Mouse (Mus musculus) MEL (cell line): ENCODE data around the gene Nfat5. TPM values are rescaled to one million over a fixed set of nuclear protein-coding genes. Genes with fewer than 3 reads are reported as not detected.
A peak's percentile ranks its signal among the peaks of the same experiment; 100 is the strongest.

ENCODE experiments used
- DNase-seq: peaks from one replicate; pipeline ENCODE4 v3.0.0; 2011; ENCODE audit warnings: low read depth, low spot score
- H3K27ac ChIP-seq: 2 replicates; pipeline ENCODE4 v1.5.1; 2012; ENCODE audit warnings: low read depth, mild to moderate bottlenecking, control low read depth, low read length, moderate library complexity; ENCODE audit not compliant: control insufficient read depth
- H3K27me3 ChIP-seq, 2 experiments: fragments of 150-350 bp in 1 of 2; sonication (generic) in 1 of 2; 2 replicates each; pipeline ENCODE4 v1.6.1; 2012; ENCODE audit warnings: low read length in 2 of 2, mild to moderate bottlenecking in 2 of 2, improper control_type of control experiment in 1 of 2, moderate library complexity in 1 of 2; ENCODE audit not compliant: insufficient read depth in 2 of 2, control insufficient read depth in 1 of 2
- H3K36me3 ChIP-seq, 2 experiments: 2 replicates each; pipeline ENCODE4 v1.6.1; 2012 to 2014; ENCODE audit warnings: low read length in 2 of 2, improper control_type of control experiment in 1 of 2, inconsistent platforms in 1 of 2, mild to moderate bottlenecking in 1 of 2; ENCODE audit not compliant: insufficient read depth in 2 of 2, control insufficient read depth in 1 of 2
- H3K4me1 ChIP-seq, 2 experiments: fragments of 150-350 bp in 1 of 2; sonication (generic) in 1 of 2; 2 replicates each; pipeline ENCODE4 v1.6.1; 2012; ENCODE audit warnings: low read length in 2 of 2, improper control_type of control experiment in 1 of 2, mild to moderate bottlenecking in 1 of 2; ENCODE audit not compliant: insufficient read depth in 2 of 2, control insufficient read depth in 1 of 2
- H3K4me3 ChIP-seq, 2 experiments: fragments of 150-350 bp in 1 of 2; sonication (generic) in 1 of 2; 2 replicates each; pipeline ENCODE4 v1.5.1; 2012; ENCODE audit warnings: low read depth in 2 of 2, low read length in 2 of 2, mild to moderate bottlenecking in 2 of 2, moderate library complexity in 2 of 2, control low read depth in 1 of 2, improper control_type of control experiment in 1 of 2; ENCODE audit not compliant: control insufficient read depth in 1 of 2, insufficient read depth in 1 of 2
- H3K79me2 ChIP-seq: 2 replicates; pipeline ENCODE4 v1.6.1; 2012; ENCODE audit warnings: mild to moderate bottlenecking, low read length, moderate library complexity; ENCODE audit not compliant: control insufficient read depth, poor library complexity, insufficient read depth
- H3K9ac ChIP-seq: 2 replicates; pipeline ENCODE4 v1.6.1; 2012; ENCODE audit warnings: low read depth, mild to moderate bottlenecking, control low read depth, low read length, moderate library complexity; ENCODE audit not compliant: control insufficient read depth, poor library complexity, severe bottlenecking
- H3K9me3 ChIP-seq: fragments of 150-350 bp; sonication (generic); replicated peaks from 2 replicates; pipeline ENCODE4 v1.6.1; 2012; ENCODE audit warnings: mild to moderate bottlenecking, low read length, improper control_type of control experiment, moderate library complexity; ENCODE audit not compliant: insufficient read depth
- BHLHE40 ChIP-seq: IDR thresholded peaks from 2 replicates; pipeline ENCODE4 v1.6.1; 2012; ENCODE audit warnings: low read depth, mild to moderate bottlenecking, inconsistent platforms, low read length, improper control_type of control experiment, borderline replicate concordance
- CHD1 ChIP-seq: IDR thresholded peaks from 2 replicates; pipeline ENCODE4 v1.6.1; 2012; ENCODE audit warnings: low read depth, mild to moderate bottlenecking, inconsistent platforms, low read length, improper control_type of control experiment
- CHD2 ChIP-seq: IDR thresholded peaks from 2 replicates; pipeline ENCODE4 v1.6.1; 2011; ENCODE audit warnings: low read length, improper control_type of control experiment
- E2F4 ChIP-seq: IDR thresholded peaks from 2 replicates; pipeline ENCODE4 v1.6.1; 2011; ENCODE audit warnings: low read depth, low read length, improper control_type of control experiment, borderline replicate concordance
- ELF1 ChIP-seq: IDR thresholded peaks from 2 replicates; pipeline ENCODE4 v1.6.1; 2014; ENCODE audit warnings: low read depth, mild to moderate bottlenecking, inconsistent platforms, low read length, improper control_type of control experiment, moderate library complexity
- EP300 ChIP-seq, 2 experiments: IDR thresholded peaks; 2 replicates each; pipeline ENCODE4 v1.6.1; 2011; ENCODE audit warnings: improper control_type of control experiment in 2 of 2, low read length in 2 of 2, low read depth in 1 of 2, mild to moderate bottlenecking in 1 of 2
- GABPA ChIP-seq: IDR thresholded peaks from 2 replicates; pipeline ENCODE4 v1.6.1; 2012; ENCODE audit warnings: low read depth, mild to moderate bottlenecking, inconsistent platforms, low read length, improper control_type of control experiment, moderate library complexity
- GATA1 ChIP-seq: IDR thresholded peaks from 2 replicates; pipeline ENCODE4 v1.6.1; 2011; ENCODE audit warnings: low read depth, low read length, improper control_type of control experiment
- HCFC1 ChIP-seq: IDR thresholded peaks from 2 replicates; pipeline ENCODE4 v1.6.1; 2012; ENCODE audit warnings: low read depth, mild to moderate bottlenecking, inconsistent platforms, low read length, improper control_type of control experiment, moderate library complexity
- JUND ChIP-seq: IDR thresholded peaks from 2 replicates; pipeline ENCODE4 v1.6.1; 2011; ENCODE audit warnings: low read depth, mild to moderate bottlenecking, improper control_type of control experiment, low read length
- MAFK ChIP-seq: IDR thresholded peaks from 2 replicates; pipeline ENCODE4 v1.6.1; 2011; ENCODE audit warnings: low read depth, mild to moderate bottlenecking, low read length, improper control_type of control experiment, borderline replicate concordance
- MEF2A ChIP-seq: IDR thresholded peaks from 2 replicates; pipeline ENCODE4 v1.6.1; 2014; ENCODE audit warnings: low read depth, mild to moderate bottlenecking, inconsistent platforms, low read length, improper control_type of control experiment; ENCODE audit not compliant: poor library complexity, insufficient replicate concordance, severe bottlenecking; ENCODE audit errors: extremely low read depth
- MXI1 ChIP-seq: IDR thresholded peaks from 2 replicates; pipeline ENCODE4 v1.6.1; 2011; ENCODE audit warnings: mild to moderate bottlenecking, low read depth, low read length, improper control_type of control experiment
- MYB ChIP-seq: IDR thresholded peaks from 2 replicates; pipeline ENCODE4 v1.6.1; 2011; ENCODE audit warnings: mild to moderate bottlenecking, low read depth, low read length, improper control_type of control experiment
- MYC ChIP-seq: IDR thresholded peaks from 2 replicates; pipeline ENCODE4 v1.6.1; 2011; ENCODE audit warnings: low read depth, mild to moderate bottlenecking, low read length, improper control_type of control experiment, moderate library complexity
- NRF1 ChIP-seq: IDR thresholded peaks from 2 replicates; pipeline ENCODE4 v1.6.1; 2014; ENCODE audit warnings: low read depth, mild to moderate bottlenecking, inconsistent platforms, low read length, improper control_type of control experiment, moderate library complexity; ENCODE audit not compliant: poor library complexity, insufficient read depth, severe bottlenecking
- POLR2A ChIP-seq, 2 experiments: IDR thresholded peaks; 2 replicates each; pipeline ENCODE4 v1.6.1; 2011 to 2012; ENCODE audit warnings: low read length in 2 of 2, mild to moderate bottlenecking in 2 of 2, control low read depth in 1 of 2, improper control_type of control experiment in 1 of 2, low read depth in 1 of 2, moderate library complexity in 1 of 2; ENCODE audit not compliant: control insufficient read depth in 1 of 2, insufficient read depth in 1 of 2, poor library complexity in 1 of 2
- POLR2AphosphoS2 ChIP-seq: IDR thresholded peaks from 2 replicates; pipeline ENCODE4 v1.6.1; 2011; ENCODE audit warnings: low read length, improper control_type of control experiment
- RAD21 ChIP-seq: IDR thresholded peaks from 2 replicates; pipeline ENCODE4 v1.6.1; 2011; ENCODE audit warnings: mild to moderate bottlenecking, low read depth, low read length, improper control_type of control experiment
- SIN3A ChIP-seq: IDR thresholded peaks from 2 replicates; pipeline ENCODE4 v1.6.1; 2012; ENCODE audit warnings: low read length, improper control_type of control experiment, inconsistent platforms
- TAL1 ChIP-seq: IDR thresholded peaks from 2 replicates; pipeline ENCODE4 v1.6.1; 2012; ENCODE audit warnings: mild to moderate bottlenecking, inconsistent platforms, low read length, moderate library complexity, mixed read lengths
- TBP ChIP-seq: IDR thresholded peaks from 2 replicates; pipeline ENCODE4 v1.8.0; 2011; ENCODE audit warnings: low read depth, low read length, improper control_type of control experiment
- TCF12 ChIP-seq: IDR thresholded peaks from 2 replicates; pipeline ENCODE4 v1.6.1; 2014; ENCODE audit warnings: low read depth, mild to moderate bottlenecking, inconsistent platforms, low read length, improper control_type of control experiment, moderate library complexity
- UBTF ChIP-seq: IDR thresholded peaks from 2 replicates; pipeline ENCODE4 v1.6.1; 2012; ENCODE audit warnings: low read depth, mild to moderate bottlenecking, inconsistent platforms, low read length, improper control_type of control experiment, moderate library complexity, borderline replicate concordance; ENCODE audit not compliant: insufficient read depth
- USF1 ChIP-seq: IDR thresholded peaks from 2 replicates; pipeline ENCODE4 v1.6.1; 2014; ENCODE audit warnings: low read depth, mild to moderate bottlenecking, inconsistent platforms, low read length, improper control_type of control experiment, moderate library complexity
- ZC3H11A ChIP-seq: IDR thresholded peaks from 2 replicates; pipeline ENCODE4 v1.6.1; 2012; ENCODE audit warnings: low read depth, mild to moderate bottlenecking, inconsistent platforms, low read length, improper control_type of control experiment
- ZKSCAN1 ChIP-seq: IDR thresholded peaks from 2 replicates; pipeline ENCODE4 v1.6.1; 2012; ENCODE audit warnings: low read depth, mild to moderate bottlenecking, inconsistent platforms, low read length, improper control_type of control experiment, moderate library complexity
- ZMIZ1 ChIP-seq: IDR thresholded peaks from 2 replicates; pipeline ENCODE4 v1.6.1; 2012; ENCODE audit warnings: low read depth, mild to moderate bottlenecking, inconsistent platforms, low read length, improper control_type of control experiment, moderate library complexity
- polyA plus RNA-seq, 2 experiments: library from polyadenylated mRNA; stranded (reverse) in 1 of 2; unstranded in 1 of 2; fragments of >175 nt in 1 of 2; fragments of >200 nt in 1 of 2; gene quantifications; 2 replicates each; pipeline versions ENCODE4 v1.2.1 to v1.2.4; 2012; ENCODE audit warnings: low replicate concordance in 2 of 2, low read depth in 1 of 2; ENCODE audit not compliant: insufficient read length in 2 of 2, insufficient read depth in 1 of 2, missing spikeins in 1 of 2
- total RNA-seq: library from RNA; depleted of rRNA; stranded (reverse); fragments of 300-350 nt; gene quantifications from 2 replicates; pipeline ENCODE4 v1.2.3, GENCODE M21; 2012

Gene Nfat5
- total and polyA plus RNA-seq, 3 experiments: 4.2 to 11.3 TPM; not detected in 1

DNA sequence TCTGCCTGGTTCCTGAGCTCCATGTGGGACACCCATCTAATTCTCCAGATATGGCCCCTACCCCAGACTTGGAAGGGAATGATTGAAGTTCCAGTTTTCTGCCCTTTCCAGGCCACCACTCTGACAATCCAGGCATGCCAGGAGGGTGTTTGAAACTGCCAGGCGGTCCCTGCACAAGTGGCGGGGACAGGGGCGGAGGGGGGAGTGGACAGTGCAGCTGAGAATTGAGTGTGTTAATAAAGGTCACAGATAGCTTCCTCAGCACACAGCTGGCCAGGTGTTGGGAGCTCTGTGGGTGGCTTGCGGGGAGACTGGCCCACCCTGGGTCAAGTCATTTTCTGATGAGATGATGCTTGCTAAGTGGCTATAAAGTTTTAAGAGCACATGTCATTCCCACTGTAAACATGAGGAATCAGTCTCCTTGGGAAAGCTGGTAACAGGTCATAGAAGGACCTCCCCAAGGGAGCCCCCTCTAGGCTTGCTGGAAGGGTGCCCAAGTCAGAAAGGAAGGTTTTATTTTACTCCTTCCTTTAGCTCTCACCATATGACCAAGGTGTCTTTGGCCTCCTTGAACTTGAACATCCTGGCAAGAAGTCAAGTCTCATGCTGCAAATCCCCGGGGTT lies 41.7 kb upstream of the Nfat5 start:
- H3K9me3 ChIP-seq: no peaks in the 10 kb centered on the region
- no peak for DNase-seq
- H3K27me3 ChIP-seq: no peaks in the 10 kb centered on the region
- H3K9ac ChIP-seq: no peak overlapping the region
- H3K4me1 ChIP-seq: peaks cover 7 to 16% of the 10 kb centered on the region in 2 experiments
- H3K27ac ChIP-seq: no peak overlapping the region
- H3K36me3 ChIP-seq: peaks cover 0 to 22% of the 10 kb centered on the region in 2 experiments; a peak in 2 of 4 replicates
- TF ChIP-seq TBP: no peak
- no peak for TF ChIP-seq RAD21
- TF ChIP-seq TAL1: no peak
- TF ChIP-seq GATA1: no peak
- TF ChIP-seq ZC3H11A: no peak
- TF ChIP-seq MEF2A: no peak
- TF ChIP-seq MYC: no peak
- no peak for TF ChIP-seq ELF1
- TF ChIP-seq MXI1: no peak
- TF ChIP-seq MAFK: no peak
- TF ChIP-seq USF1: no peak
- TF ChIP-seq HCFC1: no peak
- no peak for TF ChIP-seq BHLHE40
- TF ChIP-seq JUND: no peak
- TF ChIP-seq MYB: no peak
- TF ChIP-seq CHD1: no peak
- H3K79me2 ChIP-seq: no peaks in the 10 kb centered on the region; the same call in 1 of the 2 replicates
- H3K4me3 ChIP-seq: no peak overlapping the region

GRCm38 (mm10) chr8:107253121-107253520 lies 40.1 kb upstream of the Nfat5 start:
- peaks cover 7 to 16% of the 10 kb centered on the region in 2 experiments for H3K4me1 ChIP-seq
- DNase-seq: peak; percentile 81
- peaks cover 0 to 22% of the 10 kb centered on the region in 2 experiments; a peak in 2 of 4 replicates for H3K36me3 ChIP-seq
- peak overlapping the region; percentile 35; the same call in 1 of the 2 replicates for H3K9ac ChIP-seq
- no peaks in the 10 kb centered on the region for H3K9me3 ChIP-seq
- no peaks in the 10 kb centered on the region; the same call in 1 of the 2 replicates for H3K79me2 ChIP-seq
- H3K27me3 ChIP-seq: no peaks in the 10 kb centered on the region
- peak overlapping the region; percentile 14 to 32; a peak in 2 of 4 replicates for H3K4me3 ChIP-seq
- peak overlapping the region; percentile 55 for H3K27ac ChIP-seq
- TF ChIP-seq HCFC1 (peak; percentile 63; the same call in 1 of the 2 replicates), GABPA (no peak), CHD1 (no peak), RAD21 (no peak), MXI1 (no peak), CHD2 (no peak), TCF12 (peak; percentile 39; the same call in 1 of the 2 replicates), SIN3A (peak; percentile 43), USF1 (no peak), NRF1 (no peak), GATA1 (no peak), POLR2A (IDR thresholded peaks at IDR 0.05; ENCODE audit: control insufficient read depth in 1 of 2, insufficient read depth in 1 of 2, low read depth in 1 of 2, low read length in 2 of 2, poor library complexity in 1 of 2) (no peak), TAL1 (no peak), UBTF (no peak), BHLHE40 (no peak), E2F4 (0 out of 2 replicates have a peak, but pooled peaks have one; percentile 56), MEF2A (no peak), EP300 (IDR thresholded peaks at IDR 0.05; ENCODE audit: low read depth in 1 of 2, low read length in 2 of 2) (peak in 1 of 2 experiments; percentile 59; a peak in 2 of 4 replicates), ELF1 (peak; percentile 42; the same call in 1 of the 2 replicates), ZMIZ1 (no peak), POLR2AphosphoS2 (no peak), MYC (no peak), ZKSCAN1 (no peak)
